Mouse (Mus musculus) c-Kit-positive CD71-positive TER-119-positive erythroid progenitor cells, embryonic 14.5 days (primary cell): Measurements from ENCODE around the gene Slc37a1.
A peak's percentile ranks its signal among the peaks of the same experiment; 100 is the strongest.

Experiments
- DNase-seq: peaks from one replicate; pipeline ENCODE4 v3.0.0-alpha.2; 2013; ENCODE audit warnings: low spot score

Slc37a1 gene

DNA sequence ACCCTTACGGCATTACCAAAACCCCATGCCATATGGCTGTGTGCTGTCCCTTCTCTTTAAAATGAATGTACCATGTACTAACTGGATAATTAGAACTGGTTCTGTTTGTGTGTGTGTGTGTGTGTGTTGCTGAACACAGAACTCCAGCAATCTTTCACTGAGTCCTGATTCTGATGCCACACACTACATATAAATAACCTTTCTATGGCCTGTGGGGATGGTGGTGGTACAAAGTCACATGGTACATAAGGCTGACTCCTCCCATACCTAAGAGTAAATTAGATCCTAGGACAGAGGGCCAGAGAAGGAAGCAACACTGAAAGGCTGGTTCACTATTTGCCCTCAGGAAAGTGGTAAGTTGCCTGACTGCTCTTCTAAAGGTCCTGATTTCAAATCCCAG lies at the start of gene Slc37a1:
TSS of gene Slc37a1 (plus strand) at position 301 of the 400 bp plus-strand sequence.
- no peak for DNase-seq

DNA sequence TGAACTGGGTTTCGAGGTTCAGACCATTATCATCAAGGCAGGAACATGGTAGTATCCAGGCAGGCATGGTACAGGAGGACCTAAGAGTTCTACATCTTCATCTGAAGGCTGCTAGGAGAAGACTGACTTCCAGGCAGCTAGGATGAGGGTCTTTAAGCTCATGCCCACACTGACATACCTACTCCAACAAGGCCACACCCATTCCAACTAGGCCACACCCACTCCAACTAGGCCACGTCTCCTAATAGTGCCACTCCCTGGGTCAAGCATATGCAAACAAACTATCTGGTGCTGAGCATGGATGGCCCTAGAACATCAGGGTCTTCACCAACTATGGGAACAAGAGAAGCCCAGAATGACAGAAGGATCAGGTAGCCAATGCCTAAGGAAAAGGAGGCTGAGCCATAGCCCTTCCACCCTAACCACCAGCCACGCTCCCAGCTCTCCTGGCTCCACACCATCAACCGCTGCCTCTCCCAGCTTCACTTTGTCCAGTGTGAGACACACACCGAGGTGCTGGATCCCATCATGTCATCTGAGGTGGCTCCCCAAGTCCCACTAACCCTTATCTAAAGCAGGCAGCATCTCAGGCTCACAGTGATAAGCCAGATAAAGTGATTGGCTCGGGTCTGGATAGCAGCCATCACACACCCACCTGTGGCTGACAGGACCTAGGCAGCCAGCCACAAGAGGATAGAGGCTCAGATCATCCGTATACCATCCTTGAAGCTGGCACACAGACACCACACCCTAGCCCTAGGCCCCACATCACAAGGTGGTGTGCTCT lies 48.2 kb upstream of the Slc37a1 start:
- DNase-seq: peak; percentile 50

DNA sequence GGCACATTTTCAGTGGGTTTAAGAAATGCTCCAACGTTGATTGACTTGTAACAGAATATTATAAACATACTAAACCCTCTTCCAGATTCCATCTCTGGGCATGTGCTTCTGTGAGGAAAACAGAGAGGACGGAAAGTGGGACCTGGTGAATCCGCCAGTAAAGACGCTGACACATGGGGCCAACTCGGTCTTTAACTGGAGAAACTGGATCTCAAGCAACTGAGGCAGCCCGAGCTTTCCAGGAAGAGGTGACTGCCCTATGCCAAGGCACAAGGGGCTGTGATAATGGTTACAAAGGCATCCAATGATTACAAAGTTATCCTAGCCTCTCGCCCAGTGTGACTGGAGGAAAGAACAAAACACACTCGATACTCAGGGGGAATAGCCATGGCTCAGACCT lies 45.4 kb upstream of the Slc37a1 start:
- no peak for DNase-seq

DNA sequence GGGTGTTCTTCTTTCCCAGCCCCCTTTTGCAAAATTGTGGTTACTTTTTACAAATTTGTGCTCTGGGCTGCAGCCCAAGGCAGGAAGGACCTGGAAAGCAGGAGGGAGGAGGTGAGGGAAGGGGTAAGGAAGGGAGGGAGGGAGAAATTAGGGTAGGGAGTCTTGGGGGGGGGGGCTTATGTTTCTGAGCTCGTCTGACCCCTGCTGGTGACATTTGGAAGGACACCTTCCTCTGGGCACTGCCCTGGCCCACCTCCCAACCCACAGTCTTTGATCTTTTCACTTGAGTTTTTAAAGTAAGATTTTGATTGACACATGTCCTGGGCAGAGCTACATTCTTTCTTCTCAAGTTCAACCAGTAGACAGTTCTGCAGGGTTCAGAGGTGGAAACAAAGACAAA lies 43.8 kb upstream of the Slc37a1 start:
- no peak for DNase-seq

DNA sequence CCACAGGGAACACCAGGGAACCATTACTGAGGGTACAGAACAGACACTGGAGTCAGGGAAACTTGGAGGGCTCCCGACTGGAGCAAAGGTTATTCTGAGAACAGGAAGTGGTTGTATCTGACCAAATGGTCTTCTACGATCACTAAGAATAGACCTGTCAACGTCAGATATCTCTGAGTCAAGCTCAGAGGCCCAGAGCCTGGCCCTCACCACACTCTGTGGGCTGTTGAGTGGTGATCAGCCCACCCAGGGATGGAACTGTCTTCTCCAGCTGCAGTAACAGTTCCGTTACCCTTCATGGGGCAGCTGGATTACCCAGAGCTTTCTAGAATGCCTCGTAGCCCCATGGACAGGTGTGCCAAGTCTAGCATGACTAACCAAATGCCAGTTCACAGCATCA lies 41.3 kb upstream of the Slc37a1 start:
- no peak for DNase-seq

DNA sequence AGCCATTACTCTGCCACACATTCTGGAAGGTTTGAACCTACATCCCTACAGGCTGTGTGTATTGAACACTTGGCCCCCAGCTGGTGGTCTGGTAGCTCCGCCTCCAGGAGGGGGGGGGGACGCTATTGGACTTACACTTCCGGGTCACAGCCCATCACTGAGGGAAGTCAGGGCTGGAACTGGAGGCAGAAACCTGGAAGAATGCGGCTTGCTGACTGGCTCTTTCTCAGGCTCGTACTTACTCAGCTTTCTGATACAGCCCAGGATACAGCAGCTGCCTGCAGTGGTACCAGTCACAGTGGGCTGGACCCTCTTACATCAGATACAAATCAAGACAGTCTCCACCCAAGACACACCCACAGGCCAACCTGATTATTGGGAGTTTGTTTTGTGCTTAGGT lies 39.4 kb upstream of the Slc37a1 start:
- no peak for DNase-seq

DNA sequence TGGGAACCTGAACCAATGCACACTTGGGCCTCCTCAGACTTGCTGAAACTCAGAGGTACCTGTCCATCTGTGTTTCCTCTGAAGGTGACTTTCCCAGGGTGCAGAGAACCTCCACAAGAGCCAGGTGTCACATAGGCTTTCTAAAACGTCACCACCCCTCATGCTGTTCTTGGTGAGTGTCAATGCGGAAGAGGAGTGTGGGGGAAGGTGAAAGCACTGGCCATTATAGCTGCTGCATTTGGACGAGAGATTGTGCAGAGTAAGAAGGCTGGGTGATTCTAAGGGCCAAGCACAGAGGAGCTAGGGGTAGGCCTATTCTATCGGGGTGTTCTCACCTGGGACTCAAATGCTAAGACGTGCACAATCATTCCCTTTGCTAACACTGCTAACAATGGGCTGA lies 32.6 kb upstream of the Slc37a1 start:
- DNase-seq: no peak

DNA sequence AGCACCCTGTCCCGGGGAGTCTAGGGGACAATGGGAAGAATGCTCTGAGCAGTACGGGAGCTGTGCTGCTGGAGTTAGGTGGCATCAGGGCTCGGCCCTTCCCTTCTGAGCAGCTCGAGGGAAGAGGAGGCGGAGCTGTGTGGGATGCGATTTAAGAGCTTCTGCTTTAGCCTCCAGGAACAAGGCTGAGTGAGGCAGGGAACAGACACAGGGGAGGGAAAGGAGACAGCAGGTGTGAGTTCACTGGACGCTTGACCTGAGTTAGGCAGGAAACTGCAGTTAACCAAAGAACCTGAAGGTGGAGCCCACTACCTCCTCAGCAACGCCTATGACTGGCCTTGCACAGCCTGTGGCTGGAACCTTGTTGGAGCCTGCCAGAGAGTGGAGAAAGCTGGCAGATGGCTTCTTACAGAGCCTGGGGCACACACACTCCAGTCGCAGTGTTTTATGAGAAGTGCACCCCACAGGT lies 32.1 kb upstream of the Slc37a1 start:
- peak; percentile 19 for DNase-seq

DNA sequence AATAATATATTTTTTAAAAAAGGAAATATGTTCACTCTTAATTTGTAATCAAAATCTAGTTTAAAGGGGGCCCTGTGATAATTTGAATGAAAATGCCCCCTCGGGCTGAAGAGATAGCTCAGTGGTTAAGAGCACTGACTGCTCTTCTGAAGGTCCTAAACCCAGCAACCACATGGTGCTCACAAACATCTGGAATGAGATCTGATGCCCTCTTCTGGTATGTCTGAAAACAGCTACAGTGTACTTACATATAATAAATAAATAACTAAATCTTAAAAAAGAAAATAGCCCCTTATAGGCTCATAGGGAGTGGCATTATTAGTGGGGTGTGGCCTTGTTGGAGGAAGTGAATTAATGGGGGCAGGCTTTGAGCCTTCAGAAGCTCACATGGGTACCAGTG lies 29.4 kb upstream of the Slc37a1 start:
- no peak for DNase-seq

DNA sequence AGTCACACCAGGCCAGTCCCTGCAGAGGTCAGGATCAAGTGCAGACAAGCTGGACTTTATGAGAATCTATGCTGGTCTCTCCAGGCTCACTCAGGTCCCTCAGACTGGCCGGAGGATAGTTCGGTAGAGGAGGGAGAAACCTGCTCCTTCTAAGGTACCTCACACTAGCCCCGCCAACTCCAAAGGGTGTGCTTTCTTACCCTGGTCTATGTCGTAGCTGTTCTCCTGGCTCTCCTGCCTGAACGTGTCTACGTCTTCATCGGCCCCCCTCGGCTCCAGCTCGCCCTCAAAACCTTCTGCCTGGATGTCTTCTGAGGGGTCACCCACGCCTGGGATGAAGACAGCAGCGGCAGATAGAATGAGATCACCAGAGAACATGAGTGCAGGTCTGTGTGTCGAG lies 28.7 kb upstream of the Slc37a1 start:
- no peak for DNase-seq

DNA sequence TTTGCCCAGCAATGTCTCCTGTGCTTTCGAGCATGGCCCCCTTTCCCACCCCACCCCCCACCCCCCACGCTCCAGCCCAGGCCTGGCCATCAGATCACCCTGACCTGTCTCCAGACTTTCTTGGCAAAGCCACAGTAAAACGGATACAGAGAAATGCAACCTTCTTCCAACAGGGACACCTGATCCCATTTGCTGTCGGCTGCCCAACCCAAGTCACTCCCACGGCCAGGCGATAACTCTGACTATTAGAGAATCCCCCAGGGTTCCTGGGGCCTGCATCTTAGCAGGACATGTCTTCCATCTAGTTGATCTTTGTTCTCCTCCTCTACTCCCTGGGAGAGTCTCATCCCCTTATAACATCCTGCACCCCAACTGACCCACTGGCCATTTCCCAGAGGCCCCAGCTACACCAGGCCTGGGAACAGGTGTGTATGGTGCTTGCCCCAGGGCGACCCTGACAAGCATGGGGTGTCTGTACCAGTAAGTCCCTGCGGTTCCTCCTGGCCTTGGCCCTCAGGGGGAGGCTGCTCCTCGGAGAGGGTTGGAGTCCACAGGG lies 28.2 kb upstream of the Slc37a1 start:
- DNase-seq: no peak

DNA sequence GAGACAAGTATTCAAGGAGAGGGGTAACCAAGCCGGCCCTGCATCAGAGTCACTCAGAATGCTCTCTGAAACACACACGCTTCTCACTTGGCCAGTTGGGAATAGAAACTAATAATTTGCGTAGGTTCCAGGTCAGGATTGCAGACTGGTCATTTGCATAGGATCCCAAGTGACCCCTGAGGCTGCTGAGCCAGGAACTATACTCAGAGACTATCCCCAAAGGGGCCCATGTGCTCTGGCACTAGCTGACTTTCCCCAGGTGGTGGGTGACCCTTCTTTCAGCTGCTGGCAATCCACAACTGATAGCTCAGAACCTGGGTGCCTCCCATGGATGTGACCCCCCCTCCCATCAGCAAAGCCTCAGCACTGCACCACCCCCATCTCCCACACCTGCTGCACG lies 27.4 kb upstream of the Slc37a1 start:
- DNase-seq: no peak

DNA sequence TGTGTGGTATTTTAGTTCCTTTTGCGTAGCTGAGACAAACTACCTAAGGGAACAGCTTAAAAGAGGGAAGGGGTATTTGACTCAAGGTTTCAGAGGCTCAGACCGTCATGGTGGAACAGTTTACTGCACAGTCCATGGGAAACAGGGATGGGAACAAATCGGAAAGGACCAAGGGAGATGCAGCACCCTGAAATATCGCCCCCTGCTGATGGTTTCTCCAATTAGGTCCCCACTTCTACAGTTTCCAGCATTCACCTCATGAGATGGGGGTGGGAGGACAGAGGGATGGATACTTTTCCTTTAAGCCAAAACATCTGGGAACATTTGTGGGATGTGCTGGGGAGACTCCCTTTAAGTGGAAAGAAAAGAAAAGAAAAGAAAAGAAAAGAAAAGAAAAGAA lies 26.8 kb upstream of the Slc37a1 start:
- DNase-seq: peak; percentile 14

DNA sequence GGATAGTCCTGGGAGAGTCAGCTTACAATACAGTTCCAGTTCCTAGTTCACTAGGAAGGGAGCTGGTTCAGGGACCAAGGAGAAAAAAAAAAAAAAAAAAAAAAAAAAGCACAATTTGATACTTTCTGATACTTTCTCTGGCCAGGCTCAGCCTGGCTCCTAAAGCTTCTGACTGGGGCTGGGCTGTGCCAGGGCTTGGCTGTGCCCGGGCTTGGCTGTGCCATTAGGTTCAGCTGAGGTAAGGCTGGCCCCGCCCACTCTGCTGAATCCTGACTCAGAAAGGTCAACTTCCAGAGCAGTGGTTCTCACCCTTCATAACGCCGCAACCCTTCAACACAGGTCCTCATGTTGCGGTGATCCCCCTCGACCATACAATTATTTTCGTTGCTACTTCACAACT lies 26.2 kb upstream of the Slc37a1 start:
- no peak for DNase-seq

DNA sequence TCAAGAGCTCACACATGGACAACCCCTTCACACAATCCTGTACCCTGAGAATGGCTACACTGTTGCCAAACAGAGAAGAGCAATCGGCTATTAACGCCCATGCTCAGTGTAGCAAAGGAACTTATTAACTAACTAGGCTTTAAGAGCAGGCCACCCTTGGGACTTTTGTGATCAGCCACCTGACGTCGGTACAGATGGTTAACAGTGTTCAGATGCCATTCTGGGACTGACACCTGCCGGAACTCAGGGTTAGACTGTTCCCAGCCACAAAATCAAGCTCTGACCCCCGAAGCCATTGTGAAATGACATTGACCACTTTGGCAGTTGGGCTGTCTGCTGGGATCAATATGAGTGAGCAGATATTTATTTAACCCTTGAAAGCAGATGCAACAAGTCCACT lies 25.2 kb upstream of the Slc37a1 start:
- DNase-seq: no peak

DNA sequence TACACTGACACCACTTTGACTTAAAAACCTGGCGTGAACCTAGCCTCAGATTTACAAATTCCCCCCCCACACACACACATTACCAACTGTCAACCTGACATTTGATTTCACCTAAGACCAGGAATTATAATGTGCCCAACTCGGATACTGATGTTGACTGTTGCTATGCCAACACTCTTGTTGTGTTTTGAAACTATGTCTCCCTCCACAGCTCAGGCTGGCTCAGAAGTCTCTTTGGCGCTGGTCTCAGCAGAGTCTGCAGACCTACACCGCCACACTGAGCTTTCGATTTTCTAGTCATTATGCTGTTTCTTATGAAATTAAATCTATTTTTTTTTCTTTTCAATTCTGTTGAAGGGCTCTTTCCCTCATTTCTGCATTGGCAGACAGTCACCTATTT lies 23.9 kb upstream of the Slc37a1 start:
- no peak for DNase-seq

DNA sequence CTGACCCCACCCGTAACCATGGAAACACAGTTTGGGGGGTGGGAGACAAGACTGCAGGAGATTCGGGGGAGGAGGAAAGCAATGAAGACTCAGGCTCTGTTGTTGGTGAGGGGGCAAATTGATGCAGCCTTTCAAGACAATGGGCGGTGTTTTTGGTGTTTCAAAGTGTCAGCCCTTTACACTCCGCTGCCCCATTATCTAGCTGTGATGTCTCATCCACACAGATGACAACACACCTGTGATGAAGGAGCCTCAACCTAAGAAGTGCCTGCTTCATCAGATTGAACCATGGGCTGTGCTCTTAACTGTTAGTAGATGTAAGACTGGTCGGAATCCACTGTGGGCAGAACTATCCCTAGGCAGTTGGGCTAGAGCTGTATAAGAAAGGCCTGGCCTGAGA lies 22.8 kb upstream of the Slc37a1 start:
- no peak for DNase-seq

DNA sequence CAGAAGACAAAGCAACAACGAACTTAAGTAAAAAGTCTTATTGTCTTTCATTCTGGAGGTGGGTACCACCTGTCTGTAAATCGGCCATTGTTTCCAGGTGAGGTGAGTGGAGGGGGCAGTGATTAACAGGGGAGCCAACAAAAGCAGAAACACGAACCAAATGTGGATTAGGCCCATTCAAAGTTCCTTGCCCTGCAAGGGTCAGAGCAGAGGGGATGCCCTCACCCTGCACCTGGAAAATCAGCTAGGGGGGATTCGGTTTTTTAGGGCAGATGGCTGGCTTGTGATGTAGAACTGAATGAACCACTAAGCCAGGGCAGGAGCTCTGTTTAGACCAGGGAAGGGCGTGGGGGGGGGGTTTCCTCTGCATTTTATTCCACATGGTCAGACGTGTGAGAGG lies 22.2 kb upstream of the Slc37a1 start:
- DNase-seq: no peak

DNA sequence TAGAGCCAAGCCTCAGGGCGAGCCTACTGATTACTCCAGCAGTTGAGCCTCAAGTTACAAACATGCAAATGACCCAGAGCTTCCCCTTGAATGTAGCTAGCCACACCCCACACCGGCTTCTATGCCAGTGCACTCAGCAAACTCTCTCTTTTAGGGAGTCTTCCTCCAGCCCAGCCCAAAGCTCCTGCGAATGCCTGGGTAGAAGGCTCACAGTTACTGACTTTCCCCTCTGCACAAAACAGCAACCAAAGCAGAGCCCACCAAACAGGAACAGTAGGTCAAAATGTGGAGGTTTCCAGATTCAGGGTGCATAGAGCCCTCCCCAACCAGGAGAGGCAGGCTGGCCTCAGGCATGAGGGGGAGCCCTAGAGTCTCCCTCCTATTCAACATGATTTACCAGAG lies 21.4 kb upstream of the Slc37a1 start:
- no peak for DNase-seq

DNA sequence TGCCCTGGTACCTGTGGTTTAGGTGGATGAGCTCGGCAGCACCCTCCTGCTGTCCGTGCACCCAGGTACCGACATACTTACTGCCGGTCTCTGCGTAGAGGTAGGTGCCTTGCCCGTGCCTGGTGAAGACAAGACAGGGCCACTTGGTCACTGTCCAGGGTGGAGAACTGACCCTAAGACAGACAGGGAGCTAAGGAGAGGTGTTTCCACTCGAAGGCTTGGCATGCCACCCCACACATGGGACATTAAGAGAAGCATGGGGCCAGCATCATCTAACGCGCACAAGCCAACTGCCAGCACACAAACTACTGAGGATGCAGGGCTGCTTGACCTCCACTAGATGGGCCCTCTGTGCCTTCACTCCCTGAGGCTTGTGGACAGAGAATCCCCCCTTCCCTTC lies 20.8 kb upstream of the Slc37a1 start:
- DNase-seq: no peak

DNA sequence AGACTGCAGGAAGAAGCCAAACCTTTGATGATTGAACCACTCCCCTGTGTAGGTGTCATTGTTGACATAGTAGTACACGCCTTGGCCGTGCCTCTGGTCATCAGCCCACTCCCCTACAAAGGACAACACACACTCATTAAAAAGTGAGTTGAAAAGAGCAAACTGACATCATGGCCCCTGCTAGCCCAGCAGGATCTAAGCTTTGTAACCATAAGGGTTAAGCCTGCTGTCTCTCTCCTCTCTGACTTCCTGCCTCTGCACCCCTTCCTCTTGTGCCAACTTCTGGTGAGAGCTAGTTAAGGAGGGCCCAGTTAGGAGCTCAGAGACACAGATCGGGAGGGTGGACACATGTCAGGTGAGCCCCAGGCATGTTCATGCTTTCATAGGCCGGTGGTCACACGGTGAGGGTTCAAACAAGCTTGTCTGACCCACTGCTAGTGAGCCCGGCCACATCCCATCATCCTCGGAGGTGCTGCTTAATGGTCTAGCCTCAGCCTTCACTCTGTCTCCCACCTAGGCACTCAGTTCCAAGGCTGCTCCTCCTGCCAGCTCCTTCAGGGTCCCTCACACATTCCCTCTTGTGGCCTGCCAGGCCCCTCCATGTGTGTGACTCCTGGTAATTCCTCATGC lies 20.2 kb upstream of the Slc37a1 start:
- DNase-seq: no peak

DNA sequence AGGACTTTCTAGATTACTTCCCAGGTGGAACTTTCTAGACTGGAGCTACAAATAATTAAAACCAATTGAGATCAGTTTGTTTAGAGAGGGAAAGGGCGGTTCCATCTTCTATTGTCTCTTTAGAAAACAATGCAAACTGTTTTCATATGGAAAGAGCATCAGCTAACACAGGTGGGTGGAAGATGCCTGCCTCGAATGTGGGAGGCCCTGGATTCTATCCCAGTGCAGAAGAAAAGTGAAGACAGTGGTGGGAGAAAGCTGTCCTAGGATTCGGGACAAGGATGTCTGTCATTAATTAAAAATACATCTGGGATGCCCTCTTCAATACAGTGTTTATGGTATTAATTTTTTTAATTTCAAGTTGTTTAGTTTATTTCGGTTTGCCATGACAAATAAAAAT lies 19.5 kb upstream of the Slc37a1 start:
- DNase-seq: no peak

DNA sequence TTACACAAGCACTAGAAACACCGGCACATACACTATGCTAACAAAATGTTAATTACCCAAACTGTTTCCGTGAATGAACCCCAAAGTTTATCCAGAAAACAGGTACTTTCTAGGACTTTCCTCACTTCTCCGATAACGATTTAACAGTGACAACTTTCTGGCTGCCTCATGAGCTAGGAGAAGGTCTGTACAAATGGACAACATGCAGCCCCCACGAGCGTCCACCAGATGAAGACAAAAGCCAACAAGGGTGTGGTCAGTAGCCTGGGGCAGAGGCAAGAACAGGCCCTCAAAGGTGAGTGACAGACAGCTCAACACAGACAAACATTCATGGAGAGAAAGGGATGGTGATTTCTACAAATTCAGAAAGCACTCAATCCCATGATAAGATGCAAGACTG lies 19.0 kb upstream of the Slc37a1 start:
- no peak for DNase-seq

DNA sequence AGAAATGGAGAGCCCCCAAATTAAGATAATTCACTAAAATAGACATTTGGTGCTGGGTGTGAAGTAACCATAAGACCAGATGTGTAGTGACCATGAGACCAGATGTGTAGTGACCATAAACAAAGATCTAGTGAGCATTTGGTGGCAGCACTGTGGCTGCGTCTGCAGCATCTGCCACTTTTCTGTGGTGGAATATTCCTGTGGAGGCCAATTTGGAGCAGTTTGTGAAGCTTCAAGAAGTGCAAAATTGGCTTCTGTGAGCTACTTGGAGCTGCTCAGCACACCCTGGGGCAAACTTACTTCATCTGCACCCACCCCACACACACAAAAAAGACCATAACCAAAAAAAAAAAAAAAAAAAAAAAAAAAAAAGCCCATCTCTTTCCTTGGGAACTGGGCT lies 18.6 kb upstream of the Slc37a1 start:
- no peak for DNase-seq
